Mouse (Mus musculus) hindbrain, embryonic 10.5 days (tissue): ENCODE measurements around the gene Lzic. TPM values are rescaled to one million over a fixed set of nuclear protein-coding genes. Genes with fewer than 3 reads are reported as not detected.
"Not testable (repeated sequence)": the region's sequence is repeated elsewhere in the genome, so short reads cannot be mapped to it uniquely, and the experiment has no call there.

Source experiments
- DNase-seq: peaks from one replicate; pipeline ENCODE4 v3.0.0-alpha.2; 2017; ENCODE audit warnings: low spot score
- H3K27ac ChIP-seq: fragments of 300-500 bp; sonication (generic); 2 replicates; pipeline ENCODE4 v1.5.1; 2016; ENCODE audit warnings: mild to moderate bottlenecking, moderate library complexity
- H3K27me3 ChIP-seq: fragments of 300-500 bp; sonication (generic); 2 replicates; pipeline ENCODE4 v1.6.1; 2016; ENCODE audit warnings: mild to moderate bottlenecking; ENCODE audit not compliant: poor library complexity, insufficient read depth, severe bottlenecking
- H3K36me3 ChIP-seq: fragments of 300-500 bp; sonication (generic); 2 replicates; pipeline ENCODE4 v1.6.1; 2016; ENCODE audit warnings: mild to moderate bottlenecking, moderate library complexity
- H3K4me1 ChIP-seq: fragments of 300-500 bp; sonication (generic); replicated peaks from 2 replicates; pipeline ENCODE4 v1.6.1; 2016; ENCODE audit warnings: mild to moderate bottlenecking
- H3K4me3 ChIP-seq: fragments of 300-500 bp; sonication (generic); 2 replicates; pipeline ENCODE4 v1.5.1; 2016; ENCODE audit warnings: mild to moderate bottlenecking, moderate library complexity
- H3K9me3 ChIP-seq: fragments of 300-500 bp; sonication (generic); 2 replicates; pipeline ENCODE4 v1.6.1; 2016; ENCODE audit warnings: mild to moderate bottlenecking, moderate library complexity
- WGBS: fragments of 180-500 bp; shearing (Covaris S2); methylation state at CpG from one replicate; pipeline ENCODE4 v1.1.7; 2016; 5-methylcytosine and 5-hydroxymethylcytosine counted together
- polyA plus RNA-seq: library from polyadenylated mRNA; unstranded; fragments of >200 nt; fragmentation: Nextera tagmentation; extraction: Ambion mirVana; gene quantifications from 2 replicates; pipeline ENCODE4 v1.2.1, GENCODE M21; 2016

Gene Lzic
- 49.0 and 50.9 TPM in 2 replicates for polyA plus RNA-seq

- H3K4me1 ChIP-seq = peaks cover 30% of the 10 kb centered on the region
- under 1% methylated on average over 60 of the region's 60 CpGs for WGBS
- H3K27ac ChIP-seq = peak within 1 kb of the TSS; percentile 92
- peak; percentile 97 for DNase-seq
- peak within 1 kb of the TSS; percentile 75 for H3K4me3 ChIP-seq
- peaks cover 37% of the 10 kb centered on the region for H3K36me3 ChIP-seq
- no peaks in the 10 kb centered on the region for H3K9me3 ChIP-seq
- no peaks in the 10 kb centered on the region for H3K27me3 ChIP-seq
Measured at GRCm38 (mm10) chr4:149485053-149485824, at the start of gene Lzic, which contains the start of gene Nmnat1. Lzic (plus strand) TSS chr4:149485229. Nmnat1 (minus strand) TSS chr4:149485202.

DNA sequence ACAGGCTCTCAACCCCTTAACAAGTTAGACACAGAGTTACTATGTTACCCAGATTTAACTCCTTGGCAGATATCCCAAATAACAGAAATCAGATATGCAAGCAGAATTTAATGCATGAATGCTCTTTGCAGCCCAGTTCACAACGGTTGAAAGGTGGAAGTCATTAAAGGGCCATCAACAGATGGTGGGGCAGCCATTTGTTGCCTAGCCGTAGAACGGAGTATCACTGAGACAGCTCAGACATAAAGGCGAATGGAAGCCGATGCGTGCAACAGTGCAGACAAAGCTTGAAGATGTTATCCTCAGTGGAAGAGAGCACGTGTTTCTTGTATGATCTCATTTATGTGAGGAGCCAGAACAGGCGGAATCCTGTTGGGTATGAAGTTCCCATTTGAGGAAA lies 44.5 kb upstream of the Lzic start:
- Histone ChIP-seq H3K9me3 (no peaks in the 10 kb centered on the region), H3K4me3 (no peak overlapping the region), H3K27me3 (no peaks in the 10 kb centered on the region), H3K36me3 (no peaks in the 10 kb centered on the region), H3K27ac (no peak overlapping the region), H3K4me1 (peaks cover 13% of the 10 kb centered on the region)
- no peak for DNase-seq
- WGBS = 80% methylated on average over 8 of the region's 8 CpGs

DNA sequence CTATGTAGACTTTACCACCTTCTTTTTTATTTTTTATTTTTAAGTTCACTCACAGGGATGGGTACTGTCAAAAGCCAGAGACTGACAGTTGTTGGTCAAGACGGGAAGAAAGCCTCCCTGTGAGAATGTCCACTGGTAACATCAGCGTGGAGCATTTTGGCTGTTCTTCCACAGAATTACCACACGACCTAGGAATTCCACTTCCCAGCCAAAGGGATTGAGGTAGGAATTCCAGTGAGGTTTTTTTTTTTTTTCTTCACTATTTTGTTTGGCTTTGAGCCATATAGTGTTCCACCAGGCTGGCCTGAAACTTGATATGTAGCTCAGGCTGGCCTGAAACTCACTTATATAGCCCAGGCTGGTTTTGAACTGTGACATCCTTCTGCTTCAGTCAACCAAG lies 42.6 kb upstream of the Lzic start:
- WGBS = 74% methylated on average over 3 of the region's 3 CpGs
- Histone ChIP-seq H3K36me3 (no peaks in the 10 kb centered on the region), H3K27me3 (no peaks in the 10 kb centered on the region), H3K4me3 (no peak overlapping the region), H3K27ac (no peak overlapping the region), H3K9me3 (no peaks in the 10 kb centered on the region), H3K4me1 (peaks cover 22% of the 10 kb centered on the region)
- DNase-seq = no peak

- Histone ChIP-seq H3K27me3 (no peaks in the 10 kb centered on the region), H3K9me3 (no peaks in the 10 kb centered on the region), H3K27ac (peak overlapping the region; percentile 95), H3K4me3 (no peak overlapping the region; the same call in 1 of the 2 replicates), H3K4me1 (peaks cover 22% of the 10 kb centered on the region), H3K36me3 (no peaks in the 10 kb centered on the region)
- WGBS = 72% methylated on average over 1 of the region's 1 CpGs
- DNase-seq = no peak
Measured at GRCm38 (mm10) chr4:149444465-149444864, 40.6 kb upstream of the Lzic start.

DNA sequence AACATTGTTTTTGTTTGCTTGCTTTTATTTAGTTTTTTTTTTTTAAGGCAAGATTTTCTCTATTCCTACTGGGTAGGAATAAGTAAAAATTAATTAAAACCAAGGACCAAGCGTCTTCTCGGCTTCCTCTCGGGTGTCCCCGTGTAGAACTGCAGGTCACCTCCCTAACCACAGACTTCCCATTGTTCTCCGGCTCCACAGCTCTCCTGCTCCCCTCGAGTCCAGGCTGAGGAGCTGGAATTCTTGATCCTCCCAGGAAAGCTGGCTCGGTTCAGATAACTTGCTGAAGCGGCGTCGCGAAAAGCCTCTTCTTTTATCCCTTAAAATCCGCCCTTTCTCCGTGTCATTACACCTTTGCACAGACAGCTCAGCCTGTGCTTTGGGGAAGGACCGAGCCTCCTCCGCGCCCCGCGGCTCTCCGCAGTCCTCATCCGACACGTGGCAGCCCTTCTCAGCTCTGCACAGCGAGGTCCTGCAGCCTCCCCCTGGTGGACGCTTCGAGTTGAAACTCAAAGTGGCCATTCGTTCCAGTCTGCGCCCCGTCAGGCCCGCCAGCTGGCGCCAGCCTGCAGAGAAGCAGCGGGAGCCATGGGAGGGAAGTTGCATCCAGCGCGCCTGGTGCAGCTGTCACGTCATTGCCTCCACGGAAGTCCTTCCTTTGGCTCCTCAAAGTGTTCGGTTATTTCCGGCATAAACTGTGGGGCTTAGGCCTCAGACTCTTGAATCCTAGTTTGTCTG lies 39.9 kb upstream of the Lzic start:
- Histone ChIP-seq H3K4me1 (peaks cover 22% of the 10 kb centered on the region), H3K27me3 (no peaks in the 10 kb centered on the region), H3K27ac (peak overlapping the region; percentile 95), H3K9me3 (no peaks in the 10 kb centered on the region), H3K4me3 (peak overlapping the region; percentile 49), H3K36me3 (no peaks in the 10 kb centered on the region)
- WGBS = under 1% methylated on average over 36 of the region's 36 CpGs
- peak; percentile 95 for DNase-seq

GRCm38 (mm10) chr4:149445868-149446267 lies 39.2 kb upstream of the Lzic start:
- Histone ChIP-seq H3K9me3 (no peaks in the 10 kb centered on the region), H3K36me3 (no peaks in the 10 kb centered on the region), H3K27me3 (no peaks in the 10 kb centered on the region), H3K4me1 (peaks cover 22% of the 10 kb centered on the region), H3K27ac (peak overlapping the region; percentile 95), H3K4me3 (peak overlapping the region; percentile 49)
- WGBS = 3% methylated on average over 11 of the region's 11 CpGs
- peak; percentile 78 for DNase-seq

GRCm38 (mm10) chr4:149446309-149446708 lies 38.7 kb upstream of the Lzic start:
- Histone ChIP-seq H3K4me3 (peak overlapping the region; percentile 49; the same call in 1 of the 2 replicates), H3K36me3 (no peaks in the 10 kb centered on the region), H3K27me3 (no peaks in the 10 kb centered on the region), H3K27ac (peak overlapping the region; percentile 95), H3K9me3 (no peaks in the 10 kb centered on the region), H3K4me1 (peaks cover 22% of the 10 kb centered on the region)
- WGBS = 41% methylated on average over 1 of the region's 1 CpGs
- no peak for DNase-seq

DNA sequence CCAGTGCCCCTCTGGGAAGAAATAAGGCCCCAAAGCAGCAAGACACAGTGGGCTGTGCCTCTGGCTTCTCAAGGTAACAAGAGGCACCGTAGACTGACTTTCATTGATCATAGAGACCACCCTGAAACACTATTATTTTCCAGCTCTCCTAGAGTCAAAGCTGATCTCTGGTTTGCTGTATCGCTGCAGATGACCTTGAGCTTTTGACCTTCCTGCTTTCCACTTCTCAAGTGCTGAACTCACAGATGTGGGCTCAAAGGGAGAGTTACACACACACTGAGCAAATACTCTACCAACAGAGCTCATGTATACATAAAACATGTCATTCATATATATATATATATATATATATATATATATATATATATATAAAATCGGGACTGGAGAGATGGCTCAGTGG lies 34.4 kb upstream of the Lzic start:
- H3K27me3 ChIP-seq = no peaks in the 10 kb centered on the region
- no peaks in the 10 kb centered on the region for H3K36me3 ChIP-seq
- no peaks in the 10 kb centered on the region for H3K9me3 ChIP-seq
- DNase-seq = no peak
- 85% methylated on average over 3 of the region's 3 CpGs for WGBS
- H3K4me3 ChIP-seq = no peak overlapping the region
- H3K4me1 ChIP-seq = peaks cover 8% of the 10 kb centered on the region
- no peak overlapping the region for H3K27ac ChIP-seq

GRCm38 (mm10) chr4:149453656-149454055 lies 31.4 kb upstream of the Lzic start:
- DNase-seq = peak; percentile 34
- Histone ChIP-seq H3K36me3 (no peaks in the 10 kb centered on the region), H3K4me1 (no peaks in the 10 kb centered on the region), H3K27me3 (no peaks in the 10 kb centered on the region), H3K27ac (no peak overlapping the region), H3K9me3 (no peaks in the 10 kb centered on the region), H3K4me3 (no peak overlapping the region)
- 78% methylated on average over 4 of the region's 4 CpGs for WGBS

- Histone ChIP-seq H3K4me1 (no peaks in the 10 kb centered on the region), H3K36me3 (no peaks in the 10 kb centered on the region), H3K4me3 (no peak overlapping the region), H3K9me3 (no peaks in the 10 kb centered on the region), H3K27me3 (no peaks in the 10 kb centered on the region), H3K27ac (no peak overlapping the region)
- DNase-seq = no peak
- WGBS = 90% methylated on average over 17 of the region's 17 CpGs
Measured at GRCm38 (mm10) chr4:149454263-149454662, 30.8 kb upstream of the Lzic start.

DNA sequence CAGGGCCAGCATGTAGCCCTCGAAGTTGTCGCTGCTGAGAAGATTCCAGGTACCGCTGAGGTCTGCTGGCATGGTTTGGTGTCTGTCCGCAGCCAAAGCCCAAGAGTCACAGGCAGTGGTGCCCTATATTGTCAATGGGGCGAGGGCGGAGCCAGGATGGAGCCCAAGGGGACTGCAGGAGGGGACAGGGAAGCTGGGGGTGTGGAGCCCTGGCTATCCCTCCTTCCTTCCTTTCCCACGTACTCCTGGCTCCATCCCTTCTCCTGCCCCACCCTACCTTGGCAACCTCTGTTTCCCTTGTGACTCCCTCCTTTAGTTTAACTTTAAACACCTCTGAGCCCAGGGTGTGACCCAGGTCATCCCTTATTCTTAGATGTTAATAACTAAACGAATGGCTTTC lies 30.1 kb upstream of the Lzic start, which contains the start of gene Rbp7:
Gene Rbp7 (minus strand): TSS at position 100 of the 400 bp plus-strand sequence.
- no peaks in the 10 kb centered on the region for H3K27me3 ChIP-seq
- no peaks in the 10 kb centered on the region for H3K9me3 ChIP-seq
- DNase-seq = no peak
- no peak within 1 kb of the TSS for H3K27ac ChIP-seq
- no peaks in the 10 kb centered on the region for H3K36me3 ChIP-seq
- 54% methylated on average over 8 of the region's 8 CpGs for WGBS
- no peaks in the 10 kb centered on the region for H3K4me1 ChIP-seq
- H3K4me3 ChIP-seq = no peak within 1 kb of the TSS

DNA sequence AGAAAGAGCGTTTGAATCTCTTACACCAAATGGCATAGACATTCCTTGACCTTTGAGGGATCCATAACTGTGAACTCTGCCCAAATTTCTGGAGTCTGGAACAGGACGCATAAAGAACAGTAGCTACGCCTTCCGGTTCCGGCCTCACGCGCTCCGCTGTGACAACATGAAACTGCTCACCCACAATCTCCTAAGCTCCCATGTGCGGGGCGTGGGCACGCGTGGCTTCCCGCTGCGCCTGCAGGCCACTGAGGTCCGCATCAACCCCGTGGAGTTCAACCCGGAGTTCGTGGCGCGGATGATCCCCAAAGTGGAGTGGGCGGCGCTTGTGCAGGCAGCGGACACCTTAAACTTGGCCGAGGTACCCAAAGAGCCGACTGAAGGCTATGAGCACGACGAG lies 27.9 kb upstream of the Lzic start:
- H3K4me1 ChIP-seq, H3K4me3 ChIP-seq, H3K36me3 ChIP-seq, H3K27me3 ChIP-seq, DNase-seq, H3K9me3 ChIP-seq, H3K27ac ChIP-seq: not testable (repeated sequence)
- 86% methylated on average over 27 of the region's 27 CpGs for WGBS

GRCm38 (mm10) chr4:149457831-149458430 lies 27.1 kb upstream of the Lzic start:
- WGBS = 87% methylated on average over 6 of the region's 6 CpGs
- no peaks in the 10 kb centered on the region for H3K9me3 ChIP-seq
- peaks cover 3% of the 10 kb centered on the region; the same call in 1 of the 2 replicates for H3K4me1 ChIP-seq
- no peak overlapping the region for H3K27ac ChIP-seq
- H3K36me3 ChIP-seq = no peaks in the 10 kb centered on the region
- DNase-seq = no peak
- no peaks in the 10 kb centered on the region for H3K27me3 ChIP-seq
- H3K4me3 ChIP-seq = no peak overlapping the region
